Mouse (Mus musculus): Measurements from ENCODE around the gene Il11.

The Il11 gene

DNA sequence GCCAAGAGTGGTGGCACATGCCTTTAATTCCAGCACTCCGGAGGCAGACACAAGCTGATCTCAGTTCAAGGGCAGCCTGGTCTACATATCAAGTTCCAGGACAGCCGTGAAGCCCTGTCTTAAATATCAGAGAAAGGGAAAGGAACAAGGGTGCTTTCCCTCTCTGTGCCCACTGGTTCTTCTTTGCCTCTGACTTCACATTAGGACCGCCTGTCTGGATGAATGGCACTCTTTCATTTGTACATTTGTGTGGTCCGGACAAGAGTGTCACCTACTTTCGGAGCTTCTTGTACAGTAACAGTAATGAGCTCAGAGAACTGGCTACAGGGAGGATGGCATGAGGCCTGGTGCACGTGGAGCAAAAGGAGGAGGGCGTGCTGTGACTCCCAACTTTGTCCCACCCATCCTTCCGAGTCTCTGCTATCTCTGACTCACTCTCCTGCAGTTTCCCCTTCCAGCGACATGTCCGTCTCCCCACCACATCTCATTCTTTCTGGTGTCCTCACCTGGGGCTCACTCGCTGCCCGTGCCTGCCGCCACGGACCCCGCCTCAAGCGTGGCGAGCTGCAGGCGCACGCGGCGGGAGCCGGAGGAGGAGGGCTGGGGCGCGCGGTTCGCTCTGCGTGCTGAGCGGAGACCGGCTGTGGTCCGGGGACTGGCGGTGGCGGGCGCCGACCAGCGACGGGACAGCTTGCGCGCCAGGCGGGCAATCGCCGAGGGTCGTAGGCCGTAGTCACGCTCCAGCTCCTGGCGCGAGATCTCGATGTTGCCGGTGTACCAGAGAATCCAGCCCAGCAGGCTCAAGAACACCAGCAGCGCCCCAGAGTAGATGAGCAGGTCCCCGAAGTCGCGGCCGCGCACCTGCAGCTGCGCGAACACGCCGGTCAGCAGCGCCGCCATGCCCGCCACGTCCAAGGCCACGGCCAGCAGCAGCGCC lies 6.1 kb upstream of the Il11 start:
- peak; percentile 82 for DNase-seq (ENCODE audit: extremely low read depth, low read depth)

GRCm38 (mm10) chr7:4783667-4784268 lies 1.1 kb upstream of the Il11 start:
- no peak for DNase-seq (ENCODE audit: extremely low read depth, low read depth)

- no peak for DNase-seq (ENCODE audit: extremely low read depth, low read depth)
Observed at GRCm38 (mm10) chr7:4782130-4782529, 529 bp downstream of the Il11 start.

GRCm38 (mm10) chr7:4779921-4780320 lies 2.7 kb downstream of the Il11 start:
- DNase-seq (ENCODE audit: extremely low read depth, low read depth) = no peak

GRCm38 (mm10) chr7:4777851-4778637 lies 4.6 kb downstream of the Il11 start:
- no peak for DNase-seq (ENCODE audit: extremely low read depth, low read depth)

DNA sequence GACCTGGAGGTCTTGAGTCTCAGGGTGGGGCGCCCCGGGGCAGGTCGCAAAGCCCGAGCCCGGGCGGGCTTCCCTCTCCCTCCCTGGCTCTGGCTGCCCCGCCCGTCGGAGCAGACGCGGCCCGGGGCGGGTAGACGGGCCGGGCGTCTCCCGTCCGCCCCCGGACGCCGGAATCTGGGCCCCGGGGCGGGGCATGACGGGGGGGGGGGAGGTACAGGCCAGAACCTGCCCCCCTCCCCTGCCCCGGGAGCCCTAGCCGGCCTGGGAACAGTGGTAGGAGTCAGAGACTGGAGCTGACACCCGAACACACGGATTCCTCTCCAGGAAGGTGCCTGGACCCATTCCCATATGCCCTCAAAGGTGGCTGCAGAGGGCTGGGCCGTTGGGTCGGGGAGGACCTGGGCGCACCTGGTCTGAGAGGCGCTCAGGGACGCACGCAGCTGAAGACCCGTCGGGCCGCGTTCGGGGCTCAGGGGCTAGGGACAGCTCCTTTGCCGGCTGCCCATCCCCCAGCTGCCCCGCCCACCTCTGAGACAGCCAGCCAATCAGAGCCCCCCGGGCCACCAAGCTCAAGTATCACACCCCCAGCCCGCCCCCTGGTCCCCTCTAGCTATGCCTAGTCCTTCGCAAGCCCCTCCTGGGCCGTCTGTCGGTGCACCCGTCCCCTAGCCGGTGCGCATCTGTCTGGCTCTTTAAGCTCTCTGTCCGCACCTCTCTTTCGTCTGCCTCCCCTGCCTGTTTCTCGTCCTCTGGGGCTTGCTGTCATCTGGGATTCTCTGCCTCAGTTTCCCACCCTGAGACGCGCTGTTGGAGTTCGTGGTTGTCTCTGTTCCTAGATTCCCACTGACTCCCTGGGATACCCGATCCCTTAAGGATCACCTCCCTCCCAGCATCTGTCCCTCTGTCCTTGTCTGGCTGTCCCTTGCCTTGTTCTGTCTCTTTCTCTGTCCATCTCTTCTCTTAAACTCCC lies 5.5 kb downstream of the Il11 start:
- DNase-seq (ENCODE audit: extremely low read depth, low read depth) = no peak

GRCm38 (mm10) chr7:4776131-4776530 lies 6.5 kb downstream of the Il11 start:
- DNase-seq (ENCODE audit: extremely low read depth, low read depth) = no peak

DNA sequence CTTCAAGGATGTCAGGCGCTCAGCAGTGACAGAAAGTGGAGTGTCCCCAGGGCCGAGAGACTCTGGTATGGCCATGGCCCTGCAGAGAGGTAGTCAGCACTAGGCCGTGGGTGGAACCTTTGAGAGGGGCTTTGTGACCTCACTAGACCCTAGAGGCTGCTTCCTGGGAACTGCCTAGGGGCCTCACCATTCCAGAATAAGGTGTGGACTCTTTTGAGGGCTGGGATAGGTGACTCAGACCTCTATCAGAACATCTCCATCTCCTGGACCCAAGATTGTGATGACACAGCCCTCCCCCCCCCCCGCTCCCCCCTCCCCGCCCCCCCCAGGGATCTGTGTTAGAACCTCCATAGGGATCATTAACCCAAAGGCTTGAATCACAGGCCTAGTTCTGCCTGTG lies 11.5 kb downstream of the Il11 start, which contains the start of gene Fam71e2:
TSS of gene Fam71e2 (minus strand) at position 101 of the 400 bp plus-strand sequence.
- no peak for DNase-seq (ENCODE audit: extremely low read depth, low read depth)

DNA sequence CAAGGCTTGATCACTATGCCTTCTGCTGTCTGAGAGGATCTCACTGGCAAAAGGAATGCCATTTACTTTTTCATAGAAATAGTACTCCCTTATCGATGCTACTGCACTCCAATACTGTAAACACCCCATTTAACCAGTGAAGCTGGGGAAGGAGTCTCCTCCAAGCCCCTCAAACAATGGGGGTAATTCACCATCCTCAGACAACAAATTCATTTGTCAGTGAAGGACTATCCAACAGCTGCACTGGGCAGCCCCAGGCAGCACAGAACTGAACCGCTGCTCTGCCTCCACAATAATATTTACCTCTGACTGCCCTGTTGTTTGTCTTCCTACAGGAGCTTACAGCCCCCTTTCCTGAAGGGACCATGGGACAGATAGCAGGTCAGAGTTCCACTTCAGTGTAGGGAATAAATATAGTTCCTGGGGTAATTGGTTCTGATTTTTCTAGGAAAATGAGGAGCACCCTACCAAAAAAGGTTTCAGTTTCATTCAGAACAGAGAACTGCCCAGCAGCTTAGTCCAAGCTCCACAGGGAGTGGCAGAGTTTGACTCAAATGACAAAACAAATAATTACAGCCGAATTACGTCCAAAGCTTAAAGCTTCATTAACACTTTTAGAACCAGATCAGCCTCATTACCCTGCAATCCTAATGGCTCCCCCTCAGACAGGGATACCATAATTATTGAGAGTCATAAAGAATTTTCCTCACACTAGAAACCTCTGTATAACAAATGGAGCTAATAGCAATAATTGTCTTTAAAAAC lies 17.5 kb downstream of the Il11 start:
- no peak for DNase-seq (ENCODE audit: extremely low read depth, low read depth)

- DNase-seq (ENCODE audit: extremely low read depth, low read depth) = no peak
Observed at GRCm38 (mm10) chr7:4759670-4760069, 23.0 kb downstream of the Il11 start.

DNA sequence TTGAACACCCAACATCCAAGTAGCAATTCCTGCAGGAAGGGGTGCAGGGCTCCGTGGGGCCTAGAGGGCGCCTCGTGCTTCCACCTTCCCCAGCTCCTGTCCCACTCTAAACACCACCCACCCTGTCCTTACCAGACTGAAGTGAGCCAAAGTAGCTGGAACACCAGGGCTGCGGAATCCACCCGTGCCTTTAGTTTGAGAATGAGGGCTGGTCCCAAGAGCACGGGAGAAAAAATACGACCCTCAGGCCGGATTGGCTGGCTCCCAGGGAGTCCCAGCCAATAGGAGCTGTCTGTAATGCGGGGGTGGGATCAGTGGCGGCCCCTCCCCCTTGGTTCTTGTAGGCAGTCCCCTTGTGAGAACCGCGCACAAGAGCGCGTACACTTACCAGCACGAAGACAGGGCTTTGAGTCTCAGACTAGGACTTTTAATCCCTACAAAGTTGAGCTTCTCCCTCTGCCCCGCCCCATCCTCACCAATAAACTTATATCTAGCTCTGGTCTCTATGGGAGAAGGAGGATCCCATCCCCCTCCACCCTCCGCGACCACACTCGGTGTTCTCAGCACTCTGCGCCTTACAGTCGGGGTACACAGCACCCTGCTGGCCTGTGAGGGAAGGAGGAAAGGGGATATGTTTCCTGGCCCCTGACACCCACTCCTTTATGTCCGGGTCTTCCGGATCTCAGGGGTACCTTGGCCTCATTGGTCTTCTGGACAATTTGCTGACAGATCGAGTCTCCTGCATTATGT lies 29.7 kb downstream of the Il11 start, which contains the start of gene Cox6b2:
TSS of gene Cox6b2 (minus strand) at position 274 of the 750 bp plus-strand sequence.
- peak; percentile 77 for DNase-seq (ENCODE audit: extremely low read depth, low read depth)

- DNase-seq (ENCODE audit: extremely low read depth, low read depth) = no peak
Observed at GRCm38 (mm10) chr7:4751971-4752820, 30.5 kb downstream of the Il11 start.

- DNase-seq (ENCODE audit: extremely low read depth, low read depth) = no peak
Observed at GRCm38 (mm10) chr7:4749169-4749568, 33.5 kb downstream of the Il11 start.

DNA sequence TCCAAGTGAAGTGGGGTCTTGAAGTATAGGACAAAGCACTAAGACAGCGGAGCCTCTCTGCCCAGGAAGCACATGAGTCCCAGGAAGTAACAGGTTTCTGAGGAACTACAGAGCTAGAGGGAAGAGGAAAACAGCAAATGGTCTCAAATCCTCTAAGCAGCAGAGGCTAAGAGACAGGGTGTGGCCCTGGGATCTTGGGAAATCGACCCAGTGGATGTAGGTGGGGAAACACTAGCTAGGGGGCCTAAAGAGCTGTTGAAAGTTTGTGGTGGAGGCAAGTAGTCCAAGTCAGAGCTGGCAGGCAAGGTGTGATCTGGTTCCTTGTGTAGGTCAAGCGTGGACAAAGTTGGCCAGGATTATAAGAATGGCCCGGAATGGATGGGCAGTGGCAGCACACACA lies 34.3 kb downstream of the Il11 start:
- DNase-seq (ENCODE audit: extremely low read depth, low read depth) = no peak

- DNase-seq (ENCODE audit: extremely low read depth, low read depth) = no peak
Observed at GRCm38 (mm10) chr7:4747156-4747899, 35.3 kb downstream of the Il11 start.

- no peak for DNase-seq (ENCODE audit: extremely low read depth, low read depth)
Observed at GRCm38 (mm10) chr7:4746326-4746980, 36.2 kb downstream of the Il11 start.

DNA sequence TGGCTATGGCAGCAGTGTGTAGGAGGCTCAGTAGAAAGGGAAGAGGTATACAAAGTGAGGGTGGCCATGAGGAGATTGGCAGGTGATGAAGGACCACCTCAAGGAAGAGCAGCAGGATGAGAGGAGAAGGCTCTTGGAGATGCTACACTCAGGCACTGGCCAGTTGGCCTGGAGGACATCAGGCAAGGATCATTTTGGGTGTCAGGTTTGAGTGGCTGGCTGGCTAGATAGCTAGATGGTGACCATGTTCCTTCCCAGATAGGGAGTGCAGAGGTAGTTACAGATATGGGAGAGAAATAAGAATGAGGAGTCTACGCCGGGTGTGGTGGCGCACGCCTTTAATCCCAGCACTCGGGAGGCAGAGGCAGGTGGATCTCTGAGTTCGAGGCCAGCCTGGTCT lies 37.8 kb downstream of the Il11 start:
- DNase-seq (ENCODE audit: extremely low read depth, low read depth) = no peak

Data from MEL-GATA-1-ER (cell line).